Mouse (Mus musculus) layer of hippocampus, adult 8-10 months (tissue): ENCODE data around the gene Zhx3. TPM values are rescaled to one million over a fixed set of nuclear protein-coding genes. Genes with fewer than 3 reads are reported as not detected.
A peak's percentile ranks its signal among the peaks of the same experiment; 100 is the strongest.

ENCODE experiments used
- DNase-seq, 2 experiments: peaks; one replicate each; pipeline ENCODE4 v3.0.0; 2022; ENCODE audit warnings: low spot score in 2 of 2
- total RNA-seq, 4 experiments: library from RNA; stranded (reverse); gene quantifications; 2 replicates each; pipeline ENCODE4 v1.2.4; 2022

Zhx3 gene
- total RNA-seq, 4 experiments from 2014 or later: 74.2 to 102 (median 92.4) TPM

DNA sequence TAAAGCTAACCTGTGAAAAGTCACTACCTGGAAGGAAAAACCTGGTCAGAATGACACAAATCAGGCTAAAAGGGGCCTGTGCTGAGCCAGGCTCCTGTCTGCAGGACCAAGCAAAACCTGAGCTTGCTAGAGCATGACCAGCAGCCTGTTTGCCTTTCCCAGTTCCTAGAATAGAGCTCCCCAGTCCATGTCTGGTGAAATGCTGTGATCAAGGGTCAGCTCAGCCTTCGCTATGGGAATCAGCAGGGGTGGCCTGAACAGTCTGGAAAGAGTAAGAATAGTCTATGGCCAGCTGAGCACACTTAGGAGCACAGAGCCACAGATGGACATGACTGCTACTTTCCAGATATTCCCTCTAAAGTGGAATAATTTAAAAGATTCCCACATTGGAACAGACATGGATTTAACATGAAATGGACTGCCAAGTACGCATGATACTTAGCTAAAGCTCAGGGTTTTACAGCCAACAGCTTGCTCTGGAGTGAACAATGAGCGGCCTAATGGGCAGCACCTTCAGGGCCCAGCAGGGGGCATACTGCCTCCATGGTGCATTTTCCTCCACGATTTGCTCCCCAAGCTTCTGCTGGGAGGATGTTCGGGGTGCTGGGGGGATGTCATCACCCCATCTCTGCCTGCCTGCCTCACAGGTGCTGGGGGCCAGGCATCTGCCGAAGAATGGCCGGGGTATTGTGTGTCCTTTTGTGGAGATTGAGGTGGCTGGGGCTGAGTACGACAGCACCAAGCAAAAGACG, 112.2 kb downstream of the Zhx3 start:
- DNase-seq: peak in 1 of 2 experiments; percentile 73

DNA sequence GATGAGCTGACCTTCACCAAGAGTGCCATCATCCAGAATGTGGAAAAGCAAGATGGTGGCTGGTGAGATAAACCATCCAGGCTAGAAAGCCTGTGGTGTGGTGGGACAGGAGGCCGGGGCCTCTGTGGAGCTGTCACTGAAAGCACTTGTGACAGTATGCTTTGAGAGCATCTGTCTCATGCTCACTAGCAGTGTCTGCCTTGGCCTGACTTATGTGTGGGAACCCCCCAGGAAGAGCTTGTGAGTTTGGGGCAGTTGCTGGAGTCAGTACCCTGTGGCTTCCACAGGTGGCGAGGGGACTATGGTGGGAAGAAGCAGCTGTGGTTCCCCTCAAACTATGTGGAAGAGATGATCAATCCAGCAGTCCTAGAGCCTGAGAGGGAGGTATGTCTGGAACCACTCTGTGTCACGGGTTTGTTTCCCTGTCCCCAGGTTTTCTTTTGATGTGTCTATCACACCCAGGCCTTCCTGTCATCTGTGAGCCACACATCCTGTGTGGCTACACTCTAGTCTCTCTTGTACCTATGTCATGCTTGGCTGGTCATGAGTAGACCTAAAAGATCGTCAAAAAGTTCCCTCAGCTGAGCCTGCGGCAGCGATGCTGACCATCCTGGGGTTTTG, 116.1 kb downstream of the Zhx3 start:
- DNase-seq: no peak

DNA sequence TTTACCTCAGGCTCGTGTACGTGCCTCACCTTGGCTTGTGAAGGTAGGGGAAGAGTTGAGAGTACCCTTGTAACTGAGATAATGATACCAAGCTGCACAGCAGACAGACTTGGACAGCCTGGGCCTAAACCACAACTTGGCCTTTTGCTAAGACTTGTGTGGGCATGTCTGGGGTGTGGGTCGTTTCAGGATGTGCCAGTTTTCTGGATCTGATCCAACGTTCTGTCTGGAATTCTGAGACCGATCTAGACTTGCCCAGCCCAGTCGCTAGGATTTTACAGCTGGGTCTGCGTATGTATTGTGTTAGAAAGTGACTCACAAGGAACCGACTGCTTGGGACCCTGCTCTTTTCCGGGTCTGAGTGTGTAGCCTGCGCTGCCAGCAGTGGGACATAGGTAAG, 125.7 kb downstream of the Zhx3 start:
- no peak for DNase-seq

DNA sequence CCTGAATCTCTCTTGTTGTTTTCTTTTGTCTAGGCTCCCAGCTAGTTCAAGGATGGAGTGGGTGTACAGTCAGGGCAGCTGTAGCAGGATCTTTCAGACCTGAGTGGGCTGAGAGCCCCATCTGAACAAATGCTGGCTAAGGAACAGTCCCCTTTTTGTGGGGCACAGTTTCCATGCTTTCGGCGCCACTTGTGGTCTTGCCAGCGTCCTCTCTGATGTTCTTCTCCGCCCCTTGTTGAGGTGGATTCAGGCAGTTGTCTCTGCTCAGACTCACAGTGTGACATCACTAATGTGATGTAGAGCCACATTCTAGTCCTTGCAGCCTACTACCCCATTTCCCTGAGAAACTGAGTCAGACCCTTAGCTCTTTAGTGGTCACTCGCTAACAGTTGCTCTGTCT, 126.2 kb downstream of the Zhx3 start:
- no peak for DNase-seq

DNA sequence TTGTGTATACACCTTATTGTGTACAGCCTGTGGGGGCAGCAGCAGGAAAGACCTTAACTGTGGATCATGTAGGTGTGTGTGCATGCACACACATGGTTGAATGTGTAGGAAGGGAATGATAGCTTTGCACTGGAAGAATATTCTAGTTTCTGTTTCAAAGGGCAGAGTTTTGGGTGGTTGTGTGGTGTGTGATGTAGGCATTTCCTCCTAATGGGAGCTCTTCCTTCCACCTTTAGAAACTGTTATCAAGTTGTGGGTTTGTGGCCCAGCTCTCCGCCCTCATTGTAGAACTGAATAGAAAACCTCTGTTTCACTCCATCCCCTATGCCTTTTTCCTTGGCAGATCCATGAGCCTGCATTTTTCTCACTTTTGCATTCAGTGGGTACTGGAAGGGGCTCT, 127.3 kb downstream of the Zhx3 start:
- DNase-seq: no peak

DNA sequence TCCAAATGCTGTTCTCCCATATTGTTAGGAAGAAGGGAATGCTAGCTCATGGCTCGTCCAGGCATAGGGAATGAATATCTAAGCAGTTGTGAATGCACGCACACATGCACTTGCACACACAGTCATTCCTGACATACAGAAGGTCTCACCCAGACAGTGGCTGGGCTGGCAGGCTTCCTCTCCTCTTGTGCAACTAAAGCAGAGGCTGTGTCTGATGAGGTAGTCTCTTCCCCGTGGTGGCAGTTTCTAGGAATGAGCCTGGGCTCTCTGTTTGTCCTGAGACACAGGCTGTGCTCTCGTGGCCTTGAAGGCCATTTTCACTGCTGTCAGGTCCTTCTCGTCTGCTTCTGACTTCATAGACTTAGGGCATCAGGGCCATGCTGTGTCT, 128.0 kb downstream of the Zhx3 start:
- no peak for DNase-seq

DNA sequence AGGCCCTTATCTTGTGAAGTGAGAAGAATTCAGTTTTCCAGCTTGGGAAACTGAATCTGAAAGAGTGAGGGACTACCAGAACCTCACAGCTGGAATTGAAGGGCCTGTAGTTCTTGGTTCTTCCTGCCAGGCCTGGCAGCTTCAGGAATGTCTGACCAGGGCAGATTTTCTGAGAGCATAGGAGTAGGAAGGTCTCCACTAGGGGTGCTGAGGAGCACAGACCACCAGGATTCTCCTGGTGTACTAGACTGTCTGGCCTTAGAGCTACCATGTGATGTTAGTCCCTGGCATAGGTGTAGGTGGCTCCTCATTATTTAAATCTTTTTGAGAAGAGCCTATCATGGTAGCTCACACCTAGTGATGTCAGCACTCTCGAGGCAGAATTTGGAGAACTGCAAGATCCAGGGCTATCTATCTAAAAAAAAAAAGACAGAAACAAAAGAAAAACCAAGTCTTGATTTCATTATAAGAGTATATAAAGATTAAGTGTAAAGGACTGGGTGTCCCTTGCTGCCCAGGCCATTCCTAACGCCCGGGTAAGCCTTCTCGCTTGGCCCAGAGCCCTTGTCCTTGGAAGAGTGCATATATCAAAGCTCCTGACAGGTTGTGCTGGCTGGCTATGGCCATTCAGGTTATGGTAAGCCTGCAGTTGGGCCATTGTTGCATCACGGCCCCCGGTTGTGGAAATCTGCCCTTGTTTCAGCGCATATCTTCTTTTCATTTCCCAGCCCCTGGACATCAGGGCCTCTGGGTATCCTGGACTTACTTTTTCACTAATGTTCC, 128.6 kb downstream of the Zhx3 start:
- peak in 1 of 2 experiments; percentile 47 for DNase-seq

DNA sequence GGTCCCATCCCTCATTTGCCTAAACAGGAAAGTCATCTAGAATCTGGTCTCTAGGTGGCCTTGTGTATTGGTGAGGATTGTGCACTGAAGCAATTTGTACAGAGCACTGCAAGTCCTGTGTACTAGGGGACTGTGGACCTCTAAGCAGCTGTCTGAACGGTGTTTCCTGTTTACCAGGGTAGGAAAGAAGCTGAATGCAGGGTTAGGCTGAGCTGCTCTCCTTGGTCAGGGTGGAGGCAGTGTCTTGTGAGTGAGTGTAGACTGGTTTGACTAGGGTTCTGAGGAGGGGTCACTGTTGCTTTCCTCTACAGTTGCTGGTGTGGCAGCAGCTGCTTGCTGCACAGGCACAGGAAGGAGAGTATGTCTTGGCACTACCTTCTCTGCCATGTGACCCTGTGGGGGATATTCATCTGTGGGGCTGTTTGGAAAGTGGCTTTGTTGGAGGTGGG, 130.6 kb downstream of the Zhx3 start:
- DNase-seq: no peak

DNA sequence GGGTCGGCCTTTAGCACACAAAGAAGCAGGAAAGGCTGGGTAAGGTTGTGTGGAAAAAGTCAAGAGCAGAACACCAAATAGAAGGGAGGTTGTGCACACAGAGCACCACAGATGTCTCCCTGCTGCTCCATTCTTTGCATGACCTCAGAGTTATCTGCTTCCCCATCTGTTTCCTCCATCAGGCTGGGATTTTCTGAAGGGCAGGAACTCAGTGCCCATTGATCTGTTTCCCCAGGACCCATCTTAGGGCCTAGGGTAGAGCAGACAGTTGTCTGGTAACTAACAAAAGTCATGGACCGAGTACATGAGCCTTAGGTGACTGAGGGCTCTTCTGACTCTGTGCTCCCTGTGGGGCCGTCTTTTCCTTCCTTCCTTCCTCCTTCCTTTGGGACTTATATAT, 131.2 kb downstream of the Zhx3 start:
- no peak for DNase-seq

DNA sequence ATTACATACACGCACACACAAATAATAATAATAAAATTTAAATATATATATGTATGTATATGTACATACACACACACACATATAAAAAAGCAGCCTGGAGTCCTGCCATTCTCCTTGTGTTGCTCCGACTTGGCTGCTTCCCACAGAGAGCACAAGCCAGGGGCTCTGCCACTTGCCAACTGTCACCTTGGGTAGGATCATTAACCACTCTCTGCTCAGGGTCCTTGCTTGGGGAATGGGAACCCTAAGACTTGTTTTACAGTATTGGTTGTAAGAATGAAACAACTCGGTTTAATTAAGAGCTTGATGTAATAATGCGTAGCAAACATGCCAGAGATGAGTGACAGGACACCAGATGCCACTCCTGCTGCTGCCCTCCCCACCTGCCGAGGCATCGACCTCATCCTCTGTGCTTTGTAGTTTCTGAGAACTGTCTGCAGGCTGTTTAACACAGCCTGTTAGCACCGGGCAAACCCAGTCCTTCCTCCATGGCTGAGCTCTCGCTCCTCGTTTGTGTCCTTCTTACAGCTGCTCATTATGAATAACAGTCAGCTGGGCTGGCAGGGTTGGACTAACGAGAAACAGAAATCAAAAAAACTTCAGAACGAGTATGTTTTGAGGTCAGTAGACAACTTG, 132.2 kb downstream of the Zhx3 start:
- no peak for DNase-seq

DNA sequence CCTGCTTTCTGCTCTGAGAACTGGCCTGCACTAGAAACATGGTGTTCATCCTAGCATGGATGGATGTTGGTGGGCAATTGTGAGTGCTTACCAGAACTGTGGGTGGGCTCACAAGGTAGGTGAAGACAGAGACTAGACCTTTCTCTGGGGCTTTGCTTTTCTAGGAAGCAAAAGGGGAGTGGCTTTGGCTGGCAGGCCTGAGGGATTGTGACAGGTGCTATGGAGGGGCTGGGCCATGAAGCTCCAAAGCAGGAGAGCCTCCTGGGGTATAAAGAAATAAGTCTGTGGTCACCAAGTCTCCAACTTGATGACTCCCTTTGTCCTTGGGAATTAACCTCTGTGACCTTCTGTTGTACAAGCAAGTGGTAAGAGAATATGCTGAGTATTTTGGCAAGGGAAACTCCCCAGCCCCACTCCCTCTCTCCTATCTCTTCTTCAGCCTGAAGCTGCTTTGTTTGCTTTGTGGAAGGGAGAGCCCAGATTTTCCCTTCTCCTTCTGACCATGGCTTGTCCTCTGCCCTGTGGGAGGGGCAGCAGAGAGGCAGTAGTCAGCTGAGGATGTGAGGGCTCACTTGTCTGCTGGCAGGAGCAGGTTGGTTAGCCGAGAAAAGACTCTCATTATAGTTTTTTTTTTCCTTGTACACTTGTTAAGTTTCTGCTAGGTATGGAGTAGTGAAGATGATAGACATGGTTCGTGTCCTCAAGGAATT, 133.0 kb downstream of the Zhx3 start:
- no peak for DNase-seq

DNA sequence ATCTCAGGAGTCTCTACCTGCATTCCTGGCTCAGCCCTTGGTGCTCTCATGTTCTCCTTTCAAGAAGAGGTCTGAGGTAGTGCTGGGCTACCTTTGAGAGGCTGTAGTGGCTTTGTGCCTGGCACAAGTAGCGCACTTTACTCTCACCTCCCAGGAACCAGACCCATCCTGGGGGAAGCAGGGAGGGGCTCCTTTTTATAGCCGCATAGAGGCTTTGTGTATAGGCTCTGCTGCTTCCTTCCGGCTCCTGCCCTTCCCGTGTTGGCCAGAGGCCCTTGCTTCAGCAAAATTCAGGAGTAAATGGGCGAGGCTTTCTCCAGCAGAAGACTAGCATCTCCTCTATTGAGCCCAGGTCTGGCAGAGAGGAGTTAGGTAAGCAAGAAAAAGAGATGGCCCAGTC, 134.4 kb downstream of the Zhx3 start:
- DNase-seq: no peak

DNA sequence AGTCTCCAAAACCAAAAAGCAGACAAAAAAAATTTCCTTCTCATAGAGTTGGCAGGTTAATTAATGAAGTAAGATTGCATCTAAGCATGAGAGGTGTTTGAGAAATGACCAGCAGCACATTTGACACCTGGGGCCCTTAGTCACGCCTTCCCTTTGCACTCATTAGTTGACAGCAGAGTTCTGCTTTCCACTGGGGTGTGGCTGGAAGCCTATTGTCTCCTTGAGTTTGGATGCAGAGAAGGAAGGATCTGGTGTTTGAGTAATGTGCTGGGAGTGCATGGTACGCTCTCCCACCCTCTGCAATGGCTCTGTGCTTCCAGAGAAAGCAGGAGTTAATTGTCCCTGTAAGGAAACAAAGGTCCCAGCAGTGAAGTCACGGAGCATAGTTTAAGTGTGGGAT, 136.3 kb downstream of the Zhx3 start:
- DNase-seq: no peak

DNA sequence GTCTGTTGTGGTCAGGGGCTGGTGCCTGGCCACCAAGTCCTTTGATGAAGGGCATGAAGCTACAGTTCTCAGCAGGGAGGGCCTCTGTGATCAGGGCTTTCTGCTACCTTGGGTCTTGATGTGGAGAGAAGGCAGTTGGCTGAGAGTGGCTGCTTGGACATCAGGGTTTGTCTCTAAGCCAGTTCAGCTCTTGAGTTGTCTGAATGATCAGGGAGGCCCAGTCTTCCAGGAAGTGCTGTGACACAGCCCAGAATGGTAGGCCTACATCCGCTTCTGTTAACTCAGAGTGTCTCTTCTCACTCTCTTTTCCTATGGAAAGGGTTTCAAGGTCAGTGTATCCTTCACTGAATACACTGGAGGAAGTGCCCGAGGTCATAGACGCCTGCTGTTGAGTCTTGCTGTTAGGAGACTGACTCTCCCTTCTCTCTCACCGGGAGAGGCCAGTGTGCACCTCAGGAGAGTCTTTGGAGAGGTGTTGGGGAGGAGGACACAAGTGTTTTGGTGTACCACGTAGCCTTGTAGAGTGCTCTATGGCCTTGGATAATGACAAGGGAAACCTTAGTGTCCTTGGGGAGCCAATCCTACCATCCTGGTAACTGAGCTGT, 137.0 kb downstream of the Zhx3 start:
- no peak for DNase-seq

DNA sequence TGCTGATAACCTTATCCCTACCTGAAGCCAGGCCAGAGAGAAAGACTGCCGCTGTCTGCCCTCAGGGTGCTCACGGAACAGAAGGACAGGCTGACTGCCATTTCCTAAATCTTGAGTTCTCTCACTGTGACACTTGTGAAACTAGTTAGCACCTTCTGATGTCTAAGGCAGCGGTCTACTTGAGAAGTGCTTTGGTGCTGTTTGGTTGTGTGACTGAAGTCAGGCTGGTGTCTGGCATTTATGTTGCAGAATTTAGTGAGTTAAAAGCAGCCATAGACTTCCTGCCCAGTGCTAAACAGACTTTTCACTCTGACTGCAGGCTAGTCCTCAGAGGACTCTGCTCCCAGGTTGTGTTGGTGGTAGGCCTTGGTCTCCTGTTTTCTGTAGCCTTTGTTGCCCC, 138.5 kb downstream of the Zhx3 start:
- DNase-seq: no peak

DNA sequence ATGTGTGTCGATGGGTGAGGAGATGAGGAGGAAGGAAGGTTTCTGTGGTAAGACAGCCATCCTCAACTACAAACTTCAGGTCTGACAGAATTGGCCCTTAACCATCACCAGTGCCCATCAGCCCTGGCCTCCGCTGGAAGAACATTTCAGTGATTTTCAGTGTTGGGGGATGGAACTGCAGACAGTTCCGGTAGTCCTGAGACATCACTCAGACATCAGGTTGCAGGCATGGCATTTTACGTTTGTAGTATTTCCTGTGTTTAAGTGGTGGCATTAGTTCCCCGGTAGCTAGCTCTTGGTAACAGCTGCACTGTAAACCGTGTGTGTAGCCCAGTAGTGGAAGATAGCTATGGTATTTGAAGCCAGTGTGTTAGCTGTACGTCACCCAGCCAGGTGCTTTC, 139.7 kb downstream of the Zhx3 start:
- DNase-seq: no peak

DNA sequence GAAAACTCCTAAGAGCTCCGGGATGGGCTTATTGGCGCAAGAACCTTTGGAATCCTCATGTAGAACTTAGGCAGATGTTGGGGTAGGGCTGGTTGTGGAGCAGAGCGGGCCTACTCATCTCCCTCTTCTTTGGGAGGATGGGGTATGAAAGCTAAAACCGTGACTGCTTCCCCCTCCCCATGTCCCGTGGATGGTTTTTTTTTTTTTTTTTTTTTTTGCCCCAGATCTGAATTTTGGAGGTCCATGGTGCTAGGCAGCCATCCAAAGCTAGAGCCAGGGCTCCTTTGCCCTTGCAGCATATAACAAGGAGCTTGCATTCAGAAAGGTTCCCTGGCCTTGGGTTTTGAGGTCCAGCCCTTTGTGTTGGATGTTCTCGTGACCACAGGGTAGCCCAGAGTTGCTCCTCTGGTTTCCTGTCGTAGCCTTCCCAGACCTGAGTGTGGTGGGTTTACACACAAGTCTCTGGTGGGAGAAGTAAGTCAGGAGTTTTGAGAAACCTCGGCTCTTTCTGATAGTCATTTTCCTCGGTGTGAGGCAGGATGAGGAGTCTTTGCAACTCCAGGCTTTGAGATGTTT, 140.3 kb downstream of the Zhx3 start:
- DNase-seq: no peak

DNA sequence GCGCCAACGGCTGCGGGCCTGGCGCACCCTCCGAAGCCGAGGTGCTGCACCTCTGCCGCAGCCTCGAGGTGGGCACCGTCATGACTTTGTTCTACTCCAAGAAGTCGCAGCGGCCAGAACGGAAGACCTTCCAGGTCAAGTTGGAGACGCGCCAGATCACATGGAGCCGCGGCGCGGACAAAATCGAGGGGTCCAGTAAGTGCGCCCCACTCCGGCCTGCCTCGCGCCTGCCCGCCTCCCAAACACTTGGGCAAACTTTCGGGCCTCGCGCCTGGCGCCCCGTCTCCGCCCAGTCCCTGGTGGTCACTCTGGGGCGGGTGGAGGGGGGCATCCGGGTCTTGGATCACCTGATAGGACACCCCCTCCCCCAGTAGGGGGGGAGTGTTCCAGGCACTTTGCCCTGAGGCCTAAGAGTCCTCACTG, 140.9 kb downstream of the Zhx3 start:
- peak; percentile 57 to 59 for DNase-seq

DNA sequence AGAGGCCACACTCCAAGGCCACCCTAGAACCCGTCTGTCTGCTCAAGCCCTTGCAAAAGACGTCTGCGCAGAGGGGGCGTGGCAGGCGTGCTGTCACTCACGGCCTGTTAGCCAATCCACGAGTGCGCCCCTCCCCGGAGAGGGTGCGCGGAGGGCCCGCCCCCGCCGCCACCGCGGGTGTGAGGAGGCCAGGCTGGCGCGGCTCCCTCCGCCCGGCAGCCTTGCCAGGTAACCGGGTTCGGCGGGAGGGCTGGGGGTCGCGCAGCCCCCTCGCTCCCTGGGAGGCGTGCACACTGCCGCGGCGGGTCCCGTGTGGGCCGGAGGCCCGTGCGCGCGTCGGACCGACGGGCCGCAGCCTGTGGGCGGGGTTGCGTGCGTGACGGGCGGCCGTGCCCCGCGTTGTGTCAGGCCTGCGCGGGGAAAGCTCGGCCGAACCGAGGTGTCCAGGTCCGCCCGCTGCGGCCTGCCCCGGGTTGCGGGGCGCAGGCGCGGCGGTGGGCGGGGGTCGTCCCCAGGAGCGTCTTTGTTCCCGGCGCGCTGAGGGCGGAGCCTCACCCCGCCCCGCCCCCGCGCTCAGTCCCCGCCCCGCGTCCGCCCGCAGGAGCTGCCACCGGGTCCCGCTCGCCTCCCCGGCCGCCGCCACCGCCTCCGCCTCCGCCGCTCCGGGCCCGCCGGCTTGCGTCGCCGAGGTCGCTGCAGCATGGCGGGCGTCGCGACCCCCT, 141.5 kb downstream of the Zhx3 start, which contains the start of gene Plcg1:
Plcg1 (plus strand) TSS at position 184 of the 722 bp plus-strand sequence.
- DNase-seq: peak; percentile 87 to 91

DNA sequence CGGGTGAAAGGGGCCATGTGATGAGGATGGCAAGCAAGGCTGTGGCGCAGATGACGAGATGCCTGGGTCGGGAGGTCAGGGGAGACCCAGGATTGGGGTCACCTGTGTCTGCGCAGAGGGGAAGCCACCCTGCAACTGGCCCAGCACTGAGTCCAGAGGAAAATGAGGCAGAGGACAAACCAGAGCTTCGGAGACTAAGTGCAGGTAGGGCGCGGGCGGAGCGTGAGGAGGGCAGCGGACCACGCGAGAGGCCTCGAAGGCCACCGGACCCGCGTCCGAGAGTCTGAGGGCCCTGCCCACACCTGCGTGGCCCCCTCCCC, 142.0 kb downstream of the Zhx3 start:
- DNase-seq: no peak
